Mouse (Mus musculus) MEL (cell line): ENCODE results near the gene Cyb5d2.

Source experiments
- CHD2 ChIP-seq: IDR thresholded peaks from 2 replicates; pipeline ENCODE4 v1.6.1; 2011; ENCODE audit warnings: low read length, improper control_type of control experiment
- CTCF ChIP-seq, 3 experiments: IDR thresholded peaks in 2 of 3; conservative IDR thresholded peaks in 1 of 3; 2 replicates each; pipeline ENCODE4 v1.5.1; 2011 to 2012; ENCODE audit warnings: low read length in 3 of 3, low read depth in 2 of 3, mild to moderate bottlenecking in 2 of 3, improper control_type of control experiment in 1 of 3, inconsistent platforms in 1 of 3, mixed read lengths in 1 of 3, moderate library complexity in 1 of 3; ENCODE audit not compliant: control insufficient read depth in 1 of 3, insufficient read depth in 1 of 3, poor library complexity in 1 of 3, severe bottlenecking in 1 of 3
- EP300 ChIP-seq, 2 experiments: IDR thresholded peaks; 2 replicates each; pipeline ENCODE4 v1.6.1; 2011; ENCODE audit warnings: improper control_type of control experiment in 2 of 2, low read length in 2 of 2, low read depth in 1 of 2, mild to moderate bottlenecking in 1 of 2
- GATA1 ChIP-seq: IDR thresholded peaks from 2 replicates; pipeline ENCODE4 v1.6.1; 2011; ENCODE audit warnings: low read depth, low read length, improper control_type of control experiment
- MAX ChIP-seq: IDR thresholded peaks from 2 replicates; pipeline ENCODE4 v1.6.1; 2011; ENCODE audit warnings: low read length, improper control_type of control experiment
- MYC ChIP-seq: IDR thresholded peaks from 2 replicates; pipeline ENCODE4 v1.6.1; 2011; ENCODE audit warnings: low read depth, mild to moderate bottlenecking, low read length, improper control_type of control experiment, moderate library complexity
- NELFE ChIP-seq: IDR thresholded peaks from 2 replicates; pipeline ENCODE4 v1.6.1; 2011; ENCODE audit warnings: low read depth, low read length, improper control_type of control experiment
- POLR2A ChIP-seq, 2 experiments: IDR thresholded peaks; 2 replicates each; pipeline ENCODE4 v1.6.1; 2011 to 2012; ENCODE audit warnings: low read length in 2 of 2, mild to moderate bottlenecking in 2 of 2, control low read depth in 1 of 2, improper control_type of control experiment in 1 of 2, low read depth in 1 of 2, moderate library complexity in 1 of 2; ENCODE audit not compliant: control insufficient read depth in 1 of 2, insufficient read depth in 1 of 2, poor library complexity in 1 of 2
- POLR2AphosphoS2 ChIP-seq: IDR thresholded peaks from 2 replicates; pipeline ENCODE4 v1.6.1; 2011; ENCODE audit warnings: low read length, improper control_type of control experiment
- POLR2AphosphoS5 ChIP-seq: IDR thresholded peaks from 2 replicates; pipeline ENCODE4 v1.6.1; 2012; ENCODE audit warnings: low read depth, borderline replicate concordance, mild to moderate bottlenecking, inconsistent platforms, low read length, moderate library complexity, mixed read lengths
- RAD21 ChIP-seq: IDR thresholded peaks from 2 replicates; pipeline ENCODE4 v1.6.1; 2011; ENCODE audit warnings: mild to moderate bottlenecking, low read depth, low read length, improper control_type of control experiment
- SMC3 ChIP-seq: IDR thresholded peaks from 2 replicates; pipeline ENCODE4 v1.6.1; 2011; ENCODE audit warnings: low read depth, low read length, improper control_type of control experiment
- ZC3H11A ChIP-seq: IDR thresholded peaks from 2 replicates; pipeline ENCODE4 v1.6.1; 2012; ENCODE audit warnings: low read depth, mild to moderate bottlenecking, inconsistent platforms, low read length, improper control_type of control experiment
- ZMIZ1 ChIP-seq: IDR thresholded peaks from 2 replicates; pipeline ENCODE4 v1.6.1; 2012; ENCODE audit warnings: low read depth, mild to moderate bottlenecking, inconsistent platforms, low read length, improper control_type of control experiment, moderate library complexity

- TF ChIP-seq RAD21 (no peak), CTCF (IDR thresholded peaks at IDR 0.05 in 2 of 3, conservative IDR thresholded peaks at IDR 0.05 in 1 of 3; ENCODE audit: control insufficient read depth in 1 of 3, insufficient read depth in 1 of 3, low read depth in 2 of 3, low read length in 3 of 3, poor library complexity in 1 of 3, severe bottlenecking in 1 of 3) (no peak), POLR2AphosphoS2 (no peak), POLR2A (IDR thresholded peaks at IDR 0.05; ENCODE audit: control insufficient read depth in 1 of 2, insufficient read depth in 1 of 2, low read depth in 1 of 2, low read length in 2 of 2, poor library complexity in 1 of 2) (no peak), EP300 (IDR thresholded peaks at IDR 0.05; ENCODE audit: low read depth in 1 of 2, low read length in 2 of 2) (no peak), SMC3 (no peak), MYC (no peak), ZC3H11A (no peak), GATA1 (no peak), POLR2AphosphoS5 (no peak), MAX (no peak), CHD2 (no peak), ZMIZ1 (no peak), NELFE (no peak)
Observed at GRCm38 (mm10) chr11:72813687-72814086, 17.7 kb upstream of the Cyb5d2 start.
